Mouse (Mus musculus) thymus, adult 2 months (tissue): Measurements from ENCODE around the gene Tmem184b. TPM values are rescaled to one million over a fixed set of nuclear protein-coding genes. Genes with fewer than 3 reads are reported as not detected.

Experiments
- DNase-seq: peaks from one replicate; pipeline ENCODE4 v3.0.0; 2021
- H3K27ac ChIP-seq: fragments of 200-500 bp; 2 replicates; pipeline ENCODE4 v1.5.1; 2012; ENCODE audit warnings: low read length, control low read depth; ENCODE audit not compliant: control insufficient read depth, insufficient read depth
- H3K27me3 ChIP-seq: fragments of 200-500 bp; 2 replicates; pipeline ENCODE4 v1.6.1; 2012; ENCODE audit warnings: mild to moderate bottlenecking, low read length, moderate library complexity, mixed read lengths; ENCODE audit not compliant: control insufficient read depth, insufficient read depth
- H3K36me3 ChIP-seq: fragments of 200-500 bp; 2 replicates; pipeline ENCODE4 v1.6.1; 2012; ENCODE audit warnings: mild to moderate bottlenecking, low read length, moderate library complexity; ENCODE audit not compliant: control insufficient read depth, insufficient read depth
- H3K4me1 ChIP-seq: fragments of 200-500 bp; replicated peaks from 2 replicates; pipeline ENCODE4 v1.6.1; 2012; ENCODE audit warnings: low read length; ENCODE audit not compliant: control insufficient read depth, insufficient read depth
- H3K4me3 ChIP-seq: fragments of 200-500 bp; 2 replicates; pipeline ENCODE4 v1.5.1; 2012; ENCODE audit warnings: mild to moderate bottlenecking, low read length, control low read depth, moderate library complexity; ENCODE audit not compliant: control insufficient read depth, insufficient read depth
- CTCF ChIP-seq: fragments of 200-500 bp; IDR thresholded peaks from 2 replicates; pipeline ENCODE4 v1.5.1; 2012; ENCODE audit warnings: mild to moderate bottlenecking, control low read depth, low read length, moderate library complexity, borderline replicate concordance; ENCODE audit not compliant: control insufficient read depth, poor library complexity, insufficient read depth; ENCODE audit errors: extremely low read depth
- POLR2A ChIP-seq: fragments of 200-500 bp; IDR thresholded peaks from 2 replicates; pipeline ENCODE4 v1.6.1; 2012; ENCODE audit warnings: mild to moderate bottlenecking, low read length, control low read depth, moderate library complexity; ENCODE audit not compliant: control insufficient read depth, poor library complexity, insufficient read depth; ENCODE audit errors: extremely low read depth
- WGBS: fragments of 180-500 bp; shearing (Covaris S2); methylation state at CpG from one replicate; pipeline ENCODE4 v1.1.7; 2018; 5-methylcytosine and 5-hydroxymethylcytosine counted together
- polyA plus RNA-seq: library from polyadenylated mRNA; depleted of rRNA; stranded (reverse); fragments of >200 nt; gene quantifications from 2 replicates; pipeline ENCODE4 v1.2.3, GENCODE M21; 2012; rRNA removed

Tmem184b gene
- polyA plus RNA-seq, 1 experiment, result 225 TPM

DNA sequence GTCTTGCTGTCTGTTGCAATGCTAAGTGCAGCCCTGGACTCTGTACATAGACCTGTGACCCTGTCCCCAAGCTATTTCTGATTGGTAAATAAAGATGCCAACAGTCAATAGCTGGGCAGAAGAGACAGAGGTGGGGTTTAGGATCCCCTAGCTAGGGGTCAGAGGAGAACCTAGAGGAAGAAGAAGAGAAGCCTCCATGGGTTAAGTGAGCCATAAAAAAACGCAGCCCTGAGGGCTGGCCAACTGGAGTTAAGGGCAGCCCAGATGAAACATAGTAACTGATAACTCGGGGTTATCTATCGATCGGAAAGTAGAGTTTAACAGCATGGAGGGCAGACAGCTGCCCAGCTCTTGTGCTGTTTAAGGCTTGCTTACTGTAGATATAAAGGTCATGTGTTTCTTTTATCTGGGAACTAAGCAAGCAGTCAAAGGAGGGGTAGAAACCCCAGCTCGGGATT lies 81.6 kb downstream of the Tmem184b start:
- H3K4me1 ChIP-seq, result peaks cover 51% of the 10 kb centered on the region
- no peaks in the 10 kb centered on the region for H3K36me3 ChIP-seq
- no peaks in the 10 kb centered on the region for H3K27me3 ChIP-seq
- no peak overlapping the region for H3K4me3 ChIP-seq
- no peak for TF ChIP-seq POLR2A
- TF ChIP-seq CTCF, result no peak
- 77% methylated on average over 5 of the region's 5 CpGs for WGBS
- no peak for DNase-seq
- H3K27ac ChIP-seq, result peak overlapping the region; percentile 88

DNA sequence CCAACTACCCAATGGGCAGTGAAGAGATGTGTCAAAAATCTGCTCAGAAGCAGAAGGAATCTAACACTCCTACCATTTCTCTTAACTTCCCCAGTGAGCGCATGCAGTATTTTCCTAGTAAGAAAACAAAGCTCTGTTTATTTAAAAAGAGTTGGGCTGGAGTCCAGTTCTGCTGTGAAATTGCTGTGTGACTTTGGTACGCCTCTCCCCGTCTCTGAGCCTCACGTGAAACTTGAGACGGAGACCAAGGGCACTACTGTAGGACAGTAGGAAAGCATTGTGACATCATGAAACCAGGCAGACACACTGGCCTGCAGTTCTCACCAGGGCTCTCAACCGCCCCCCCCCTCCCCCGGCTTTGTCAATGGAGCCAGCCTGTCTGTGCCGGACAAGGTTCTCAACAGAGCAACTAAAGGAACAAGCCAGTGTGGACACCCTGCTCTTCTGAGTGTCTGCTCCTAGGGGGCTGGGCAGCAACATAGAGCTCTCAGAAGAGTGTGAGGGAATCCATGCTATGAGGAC lies 89.5 kb downstream of the Tmem184b start:
- H3K36me3 ChIP-seq, result no peaks in the 10 kb centered on the region; the same call in 1 of the 2 replicates
- 96% methylated on average over 8 of the region's 8 CpGs for WGBS
- TF ChIP-seq POLR2A, result no peak

More for the DNA sequence above, 89.5 kb downstream of the Tmem184b start:
- H3K27ac ChIP-seq, result no peak overlapping the region
- H3K4me3 ChIP-seq, result no peak overlapping the region
- no peaks in the 10 kb centered on the region for H3K4me1 ChIP-seq
- no peaks in the 10 kb centered on the region for H3K27me3 ChIP-seq
- no peak for DNase-seq

Other genes starting within 250 kb of the Tmem184b start
- 0.87 and 0.88 TPM in 2 replicates for gene Sox10, start 238.3 kb downstream of the Tmem184b start, polyA plus RNA-seq
- gene Pick1, start 174.4 kb downstream of the Tmem184b start, polyA plus RNA-seq, result 27.1 and 27.7 TPM in 2 replicates
- gene Gm49486, start 174.2 kb downstream of the Tmem184b start, polyA plus RNA-seq, result 0.11 and 0.24 TPM in 2 replicates
- 0.15 TPM in 1 of 2 replicates, not detected in the other for gene Slc16a8, start 148.8 kb downstream of the Tmem184b start, polyA plus RNA-seq
- 0.68 and 2.9 TPM in 2 replicates for gene Baiap2l2, start 118.0 kb downstream of the Tmem184b start, polyA plus RNA-seq
- gene Pla2g6, start 75.2 kb downstream of the Tmem184b start, polyA plus RNA-seq, result 65.2 and 71.4 TPM in 2 replicates
- gene Maff, start 56.9 kb downstream of the Tmem184b start, polyA plus RNA-seq, result 7.4 and 8.1 TPM in 2 replicates
- gene Csnk1e, start 52.0 kb upstream of the Tmem184b start, polyA plus RNA-seq, result 155 and 173 TPM in 2 replicates
- not detected in 2 replicates for gene Kcnj4, start 101.7 kb upstream of the Tmem184b start, polyA plus RNA-seq
- 2.0 and 3.4 TPM in 2 replicates for gene Kdelr3, start 112.8 kb upstream of the Tmem184b start, polyA plus RNA-seq
- 526 and 554 TPM in 2 replicates for gene Ddx17, start 143.2 kb upstream of the Tmem184b start, polyA plus RNA-seq
- 0.74 and 1.1 TPM in 2 replicates for gene Dmc1, start 201.5 kb upstream of the Tmem184b start, polyA plus RNA-seq